Mouse (Mus musculus) cerebellum, adult 11 months (tissue): ENCODE measurements around the gene B4galnt4.

Experiments
- DNase-seq: peaks from one replicate; pipeline ENCODE4 v3.0.0; 2022

The B4galnt4 gene

GRCm38 (mm10) chr7:141042539-141042938 is 18.4 kb upstream of the B4galnt4 start:
- no peak for DNase-seq

GRCm38 (mm10) chr7:141046931-141047580 is 13.8 kb upstream of the B4galnt4 start:
- DNase-seq: no peak

- DNase-seq: no peak
Observed at GRCm38 (mm10) chr7:141047581-141048225, 13.2 kb upstream of the B4galnt4 start.

GRCm38 (mm10) chr7:141048226-141049218 is 12.4 kb upstream of the B4galnt4 start:
- peak; percentile 87 for DNase-seq

- no peak for DNase-seq
Observed at GRCm38 (mm10) chr7:141049326-141049725, 11.6 kb upstream of the B4galnt4 start.

- no peak for DNase-seq
Observed at GRCm38 (mm10) chr7:141051060-141051685, 9.7 kb upstream of the B4galnt4 start.

- no peak for DNase-seq
Observed at GRCm38 (mm10) chr7:141052016-141052415, 8.9 kb upstream of the B4galnt4 start.

- no peak for DNase-seq
Observed at GRCm38 (mm10) chr7:141052421-141052820, 8.5 kb upstream of the B4galnt4 start.

- DNase-seq: no peak
Observed at GRCm38 (mm10) chr7:141055785-141056184, 5.1 kb upstream of the B4galnt4 start.

- no peak for DNase-seq
Observed at GRCm38 (mm10) chr7:141056976-141057375, 3.9 kb upstream of the B4galnt4 start.

GRCm38 (mm10) chr7:141057541-141057940 is 3.4 kb upstream of the B4galnt4 start:
- DNase-seq: no peak

GRCm38 (mm10) chr7:141058601-141059341 is 2.1 kb upstream of the B4galnt4 start:
- no peak for DNase-seq

GRCm38 (mm10) chr7:141059929-141060328 is 975 bp upstream of the B4galnt4 start:
- no peak for DNase-seq

- peak; percentile 57 for DNase-seq
Observed at GRCm38 (mm10) chr7:141061269-141061692, 377 bp downstream of the B4galnt4 start.

GRCm38 (mm10) chr7:141062525-141062924 is 1.6 kb downstream of the B4galnt4 start:
- DNase-seq: peak; percentile 58

- no peak for DNase-seq
Observed at GRCm38 (mm10) chr7:141063353-141063752, 2.4 kb downstream of the B4galnt4 start.

GRCm38 (mm10) chr7:141064175-141064574 is 3.3 kb downstream of the B4galnt4 start:
- DNase-seq: no peak

- no peak for DNase-seq
Observed at GRCm38 (mm10) chr7:141064576-141064975, 3.7 kb downstream of the B4galnt4 start.

- DNase-seq: no peak
Observed at GRCm38 (mm10) chr7:141068351-141068750, 7.4 kb downstream of the B4galnt4 start.

- DNase-seq: peak; percentile 58
Observed at GRCm38 (mm10) chr7:141070058-141070862, 9.4 kb downstream of the B4galnt4 start.
